Mouse (Mus musculus): ENCODE measurements around the gene Olfr523. TPM values are rescaled to one million over a fixed set of nuclear protein-coding genes. Genes with fewer than 3 reads are reported as not detected.

Gene Olfr523
- total RNA-seq, 4 experiments from 2014 or later: not detected

Other genes with a start within 250 kb of the Olfr523 start
- gene Utf1, start 229.4 kb upstream of the Olfr523 start, total RNA-seq (2022): not detected
- gene 6430531B16Rik, start 194.5 kb upstream of the Olfr523 start, total RNA-seq (2022): not detected
- gene Adam8, start 180.7 kb upstream of the Olfr523 start, total RNA-seq (2022): under 1 TPM in 3 of 4 experiments, not detected in 1; 0.22 to 0.54 (median 0.39) TPM
- gene Zfp511, start 136.8 kb upstream of the Olfr523 start, total RNA-seq (2022): 10 to 100 TPM in 1 of 4 experiments, 1 to 10 TPM in 3; 6.1 to 11.2 (median 8.4) TPM
- 10 to 100 TPM; 19.9 to 22.3 (median 20.9) TPM for gene Tubgcp2, start 136.5 kb upstream of the Olfr523 start, total RNA-seq (2022)
- not detected for gene Msx3, start 124.1 kb upstream of the Olfr523 start, total RNA-seq (2022)
- gene Caly, start 90.7 kb upstream of the Olfr523 start, total RNA-seq (2022): under 1 TPM; 0.29 to 0.78 (median 0.47) TPM
- gene Prap1, start 79.8 kb upstream of the Olfr523 start, total RNA-seq (2022): not detected
- 10 to 100 TPM; 28.9 to 41.2 (median 36.3) TPM for gene Fuom, start 70.8 kb upstream of the Olfr523 start, total RNA-seq (2022)
- 1 to 10 TPM; 1.5 to 4.3 (median 4.1) TPM for gene Paox, start 57.4 kb upstream of the Olfr523 start, total RNA-seq (2022)
- 100 to 1,000 TPM; 113 to 159 (median 136) TPM for gene Echs1, start 56.7 kb upstream of the Olfr523 start, total RNA-seq (2022)
- gene Mtg1, start 35.7 kb upstream of the Olfr523 start, total RNA-seq (2022): 10 to 100 TPM; 24.2 to 28.0 (median 25.1) TPM
- under 1 TPM; 0.07 to 0.22 (median 0.16) TPM for gene Sprn, start 18.3 kb upstream of the Olfr523 start, total RNA-seq (2022)
- gene Olfr522, start 8.5 kb upstream of the Olfr523 start, total RNA-seq (2022): not detected
- gene Olfr524, start 32.7 kb downstream of the Olfr523 start, total RNA-seq (2022): not detected
- not detected for gene Cd163l1, start 45.0 kb downstream of the Olfr523 start, total RNA-seq (2022)
- gene 5830411N06Rik, start 74.1 kb downstream of the Olfr523 start, total RNA-seq (2022): not detected
- not detected for gene Olfr525, start 147.6 kb downstream of the Olfr523 start, total RNA-seq (2022)
- gene Olfr527, start 160.8 kb downstream of the Olfr523 start, total RNA-seq (2022): not detected
- not detected for gene Olfr60, start 188.5 kb downstream of the Olfr523 start, total RNA-seq (2022)
- gene Olfr530, start 203.1 kb downstream of the Olfr523 start, total RNA-seq (2022): not detected
- gene Olfr531, start 229.7 kb downstream of the Olfr523 start, total RNA-seq (2022): not detected
- not detected for gene Olfr532, start 248.4 kb downstream of the Olfr523 start, total RNA-seq (2022)

Measured in gastrocnemius, adult 8-10 months (tissue).